Mouse (Mus musculus) splenic B cell, adult 2 months (primary cell): ENCODE data around the gene Bglap2.
"Not testable (repeated sequence)": the region's sequence is repeated elsewhere in the genome, so short reads cannot be mapped to it uniquely, and the experiment has no call there.

Source experiments
- DNase-seq: peaks from one replicate; pipeline ENCODE4 v3.0.0-alpha.2; 2011; ENCODE audit warnings: low read depth, low spot score
- H3K27me3 ChIP-seq: 2 replicates; pipeline ENCODE4 v1.6.1; 2012; ENCODE audit warnings: mild to moderate bottlenecking, low read length, moderate library complexity, mixed read lengths; ENCODE audit not compliant: control insufficient read depth, poor library complexity, insufficient read depth, severe bottlenecking
- H3K36me3 ChIP-seq: 2 replicates; pipeline ENCODE4 v1.6.1; 2012; ENCODE audit warnings: mild to moderate bottlenecking, low read length, moderate library complexity, mixed read lengths; ENCODE audit not compliant: control insufficient read depth, poor library complexity, insufficient read depth, severe bottlenecking

Bglap2 gene

GRCm38 (mm10) chr3:88367517-88367916 is 11.0 kb downstream of the Bglap2 start:
- not testable (repeated sequence) for H3K36me3 ChIP-seq, H3K27me3 ChIP-seq, DNase-seq

GRCm38 (mm10) chr3:88366830-88367428 is 11.6 kb downstream of the Bglap2 start:
- H3K27me3 ChIP-seq, H3K36me3 ChIP-seq: not testable (repeated sequence)
- DNase-seq: peak; percentile 24

GRCm38 (mm10) chr3:88365705-88366361 is 12.7 kb downstream of the Bglap2 start:
- Histone ChIP-seq H3K36me3 (peaks cover 3% of the 10 kb centered on the region), H3K27me3 (no peaks in the 10 kb centered on the region)
- no peak for DNase-seq

GRCm38 (mm10) chr3:88364337-88364736 is 14.2 kb downstream of the Bglap2 start, which contains the start of gene Paqr6:
Gene Paqr6, plus strand, starts transcription at chr3:88364584.
- H3K27me3 ChIP-seq: no peaks in the 10 kb centered on the region
- DNase-seq: no peak

GRCm38 (mm10) chr3:88363700-88364099 is 14.8 kb downstream of the Bglap2 start:
- peaks cover 11% of the 10 kb centered on the region for H3K36me3 ChIP-seq
- DNase-seq: no peak
- H3K27me3 ChIP-seq: no peaks in the 10 kb centered on the region

More at GRCm38 (mm10) chr3:88364337-88364736, 14.2 kb downstream of the Bglap2 start, which contains the start of gene Paqr6:
- H3K36me3 ChIP-seq: peaks cover 6% of the 10 kb centered on the region

GRCm38 (mm10) chr3:88361612-88362313 is 16.7 kb downstream of the Bglap2 start:
- no peak for DNase-seq
- Histone ChIP-seq H3K27me3 (no peaks in the 10 kb centered on the region), H3K36me3 (peaks cover 14% of the 10 kb centered on the region)

- DNase-seq: no peak
- H3K27me3 ChIP-seq: no peaks in the 10 kb centered on the region
- H3K36me3 ChIP-seq: peaks cover 16% of the 10 kb centered on the region
Measured at GRCm38 (mm10) chr3:88361096-88361495, 17.4 kb downstream of the Bglap2 start.

GRCm38 (mm10) chr3:88359989-88360388 is 18.5 kb downstream of the Bglap2 start:
- Histone ChIP-seq H3K36me3 (peaks cover 16% of the 10 kb centered on the region), H3K27me3 (no peaks in the 10 kb centered on the region)
- no peak for DNase-seq

GRCm38 (mm10) chr3:88359584-88359983 is 18.9 kb downstream of the Bglap2 start:
- DNase-seq: no peak
- no peaks in the 10 kb centered on the region for H3K27me3 ChIP-seq
- H3K36me3 ChIP-seq: peaks cover 16% of the 10 kb centered on the region

- Histone ChIP-seq H3K27me3 (no peaks in the 10 kb centered on the region), H3K36me3 (peaks cover 26% of the 10 kb centered on the region)
- DNase-seq: no peak
Measured at GRCm38 (mm10) chr3:88354396-88355165, 23.9 kb downstream of the Bglap2 start.

- Histone ChIP-seq H3K27me3 (no peaks in the 10 kb centered on the region), H3K36me3 (peaks cover 30% of the 10 kb centered on the region)
- no peak for DNase-seq
Measured at GRCm38 (mm10) chr3:88352907-88353306, 25.6 kb downstream of the Bglap2 start.

GRCm38 (mm10) chr3:88350732-88351131 is 27.8 kb downstream of the Bglap2 start:
- peaks cover 37% of the 10 kb centered on the region for H3K36me3 ChIP-seq
- H3K27me3 ChIP-seq: no peaks in the 10 kb centered on the region
- DNase-seq: no peak

GRCm38 (mm10) chr3:88339006-88339405 is 39.5 kb downstream of the Bglap2 start:
- no peak for DNase-seq
- Histone ChIP-seq H3K36me3 (peaks cover 8% of the 10 kb centered on the region), H3K27me3 (no peaks in the 10 kb centered on the region)

- no peak for DNase-seq
- Histone ChIP-seq H3K27me3 (no peaks in the 10 kb centered on the region), H3K36me3 (peaks cover 4% of the 10 kb centered on the region)
Measured at GRCm38 (mm10) chr3:88338316-88338715, 40.2 kb downstream of the Bglap2 start.
